Mouse (Mus musculus): Measurements from ENCODE around the gene AU021092.
"Not testable (repeated sequence)": the region's sequence is repeated elsewhere in the genome, so short reads cannot be mapped to it uniquely, and the experiment has no call there.

Gene AU021092

DNA sequence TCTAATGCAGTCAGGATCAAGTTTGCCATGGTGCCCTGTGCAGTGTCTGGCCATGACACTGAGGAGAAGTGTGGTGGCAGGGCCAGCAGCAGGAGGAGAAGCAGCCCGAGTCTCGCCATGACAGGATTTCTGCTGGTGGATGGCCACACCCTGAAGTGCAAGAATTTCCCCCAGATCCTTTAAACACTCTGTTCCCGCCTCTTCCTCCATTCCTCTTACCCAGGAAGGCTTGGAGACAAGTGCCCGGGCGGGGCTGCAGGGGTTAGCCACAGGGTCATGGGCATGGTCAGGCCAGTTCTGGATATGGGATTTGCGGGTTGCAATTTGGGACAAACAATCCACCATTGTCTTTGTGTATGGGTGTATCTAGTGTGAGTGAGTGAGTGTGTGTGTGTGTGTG is at the start of gene AU021092:
AU021092 (minus strand) TSS at position 160 of the 400 bp plus-strand sequence.
- no peak for DNase-seq (ENCODE audit: low read depth, low spot score)

- DNase-seq (ENCODE audit: low read depth, low spot score) = no peak
Observed at GRCm38 (mm10) chr16:5271411-5272035, 49.4 kb upstream of the AU021092 start.

GRCm38 (mm10) chr16:5263926-5264325 is 41.8 kb upstream of the AU021092 start:
- no peak for DNase-seq (ENCODE audit: low read depth, low spot score)

DNA sequence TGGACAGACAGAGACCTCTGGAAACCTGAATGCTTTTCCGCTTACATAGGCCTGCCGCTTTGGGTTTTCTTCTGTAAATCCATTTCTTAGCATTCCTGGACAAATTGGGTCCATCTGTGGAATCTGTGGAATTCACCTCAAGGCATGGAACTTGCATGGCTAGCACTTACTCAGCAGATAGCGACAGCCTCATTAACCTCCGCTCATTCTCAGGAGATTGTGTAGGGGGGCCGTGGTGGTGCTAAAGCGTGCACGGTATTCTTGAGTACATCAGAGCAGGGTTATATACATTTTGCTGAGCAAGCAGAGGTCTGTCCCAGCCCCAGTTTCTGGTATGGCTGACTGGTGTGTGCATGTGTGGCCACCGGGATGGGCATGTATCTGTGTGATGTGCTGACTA is 41.1 kb upstream of the AU021092 start:
- DNase-seq (ENCODE audit: low read depth, low spot score) = no peak

DNA sequence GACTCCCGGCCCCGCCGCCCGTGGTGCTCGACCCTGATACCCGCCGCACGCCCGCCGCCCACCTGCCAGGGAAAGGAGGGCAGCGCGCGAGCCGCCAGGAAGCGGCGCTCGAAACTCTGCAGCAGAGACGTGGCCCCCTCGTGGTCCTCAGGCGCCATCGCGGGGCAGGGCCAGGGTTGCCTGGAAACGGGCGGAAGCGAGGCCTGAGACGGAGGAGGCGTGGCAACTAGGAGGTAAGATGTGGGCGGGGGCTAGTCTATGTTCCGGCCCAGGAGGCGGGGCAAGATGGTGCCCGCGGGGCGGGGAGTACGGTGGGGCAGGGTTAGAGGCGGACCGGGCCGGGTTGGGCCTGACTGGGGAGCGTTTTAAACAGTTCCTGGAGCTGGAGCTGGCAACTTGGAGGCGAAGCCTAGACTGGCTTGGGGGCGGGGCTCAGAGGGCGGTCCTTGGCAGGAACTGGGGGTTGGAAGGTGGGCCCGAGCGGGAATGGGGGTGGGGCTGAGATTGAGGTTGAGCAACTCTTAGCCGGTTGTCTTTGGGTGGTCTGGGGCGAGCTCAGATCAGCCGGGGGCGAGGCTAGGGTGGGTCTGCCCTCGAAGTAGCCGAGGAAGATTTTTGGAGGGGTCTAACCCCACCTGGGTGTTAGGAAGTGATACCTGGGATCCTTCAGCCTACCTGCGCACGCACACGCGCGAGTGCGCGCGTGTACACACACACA is 33.8 kb upstream of the AU021092 start, which contains the start of gene Eef2kmt:
Eef2kmt (minus strand) TSS at position 205 of the 718 bp plus-strand sequence.
- peak; percentile 98 for DNase-seq (ENCODE audit: low read depth, low spot score)

GRCm38 (mm10) chr16:5255081-5255740 is 33.1 kb upstream of the AU021092 start:
- DNase-seq (ENCODE audit: low read depth, low spot score) = peak; percentile 19

- peak; percentile 84 for DNase-seq (ENCODE audit: low read depth, low spot score)
Observed at GRCm38 (mm10) chr16:5254346-5255025, 32.4 kb upstream of the AU021092 start.

DNA sequence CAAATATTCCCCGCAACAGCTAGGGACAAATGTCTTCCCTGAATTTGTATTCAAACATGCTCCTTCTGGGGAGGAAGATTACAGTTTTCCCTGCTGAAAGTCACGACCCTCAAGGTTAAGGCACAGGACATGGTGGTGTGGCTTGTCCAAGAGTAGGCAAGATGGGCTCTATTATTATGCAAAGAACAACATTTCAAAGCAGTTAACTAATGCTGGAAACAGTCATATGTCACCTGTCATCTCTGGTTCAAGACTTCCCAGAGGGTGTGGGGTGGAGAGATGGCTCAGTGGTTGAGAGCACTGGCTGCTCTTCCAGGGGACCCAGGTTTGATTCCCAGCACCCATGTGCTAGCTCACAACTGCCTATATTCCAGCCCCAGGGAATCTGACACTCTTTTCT is 30.2 kb upstream of the AU021092 start:
- no peak for DNase-seq (ENCODE audit: low read depth, low spot score)

GRCm38 (mm10) chr16:5250891-5251290 is 28.8 kb upstream of the AU021092 start:
- DNase-seq (ENCODE audit: low read depth, low spot score) = no peak

GRCm38 (mm10) chr16:5244411-5244810 is 22.3 kb upstream of the AU021092 start:
- peak; percentile 67 for DNase-seq (ENCODE audit: low read depth, low spot score)

DNA sequence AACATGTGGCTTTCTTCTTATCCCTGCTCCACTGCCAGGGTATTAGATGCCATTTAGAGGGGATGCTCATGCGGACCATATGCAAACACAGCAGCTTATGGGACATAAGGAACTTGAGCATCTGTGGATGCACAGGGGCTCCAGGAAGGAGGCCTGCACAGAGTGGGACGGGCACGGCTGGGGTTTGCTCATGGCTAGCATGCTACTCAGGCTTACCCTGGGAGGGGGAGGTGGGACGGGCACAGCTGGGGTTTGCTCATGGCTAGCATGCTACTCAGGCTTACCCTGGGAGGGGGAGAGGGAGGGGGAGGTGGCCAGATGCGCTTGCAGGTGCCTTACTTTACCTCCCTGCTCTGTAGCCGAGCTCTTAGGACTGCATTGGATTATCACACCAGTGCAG is 20.8 kb upstream of the AU021092 start:
- no peak for DNase-seq (ENCODE audit: low read depth, low spot score)

DNA sequence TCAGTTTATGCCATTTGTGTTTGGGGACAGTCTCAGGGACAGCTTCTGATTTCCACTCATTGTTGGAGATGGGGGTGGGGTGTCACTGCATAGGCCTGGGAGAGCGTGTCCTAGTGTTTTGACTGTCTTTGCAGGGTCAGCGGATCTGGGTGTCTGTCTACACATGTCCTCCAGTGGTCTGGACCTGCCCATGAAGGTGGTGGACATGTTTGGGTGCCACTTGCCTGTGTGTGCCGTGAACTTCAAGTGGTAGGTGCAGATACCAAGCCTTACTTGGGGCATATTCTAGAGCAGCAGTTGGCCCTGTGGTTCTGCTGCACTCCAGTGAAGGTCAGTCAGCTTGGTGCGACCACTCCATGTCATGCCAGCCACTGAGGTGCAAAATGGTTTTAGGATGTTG is 20.3 kb upstream of the AU021092 start:
- no peak for DNase-seq (ENCODE audit: low read depth, low spot score)

GRCm38 (mm10) chr16:5233418-5234313 is 11.6 kb upstream of the AU021092 start, which contains the start of gene Alg1:
Alg1 (plus strand) TSS chr16:5233621.
- peak; percentile 98 for DNase-seq (ENCODE audit: low read depth, low spot score)

- no peak for DNase-seq (ENCODE audit: low read depth, low spot score)
Observed at GRCm38 (mm10) chr16:5232982-5233381, 10.9 kb upstream of the AU021092 start.

GRCm38 (mm10) chr16:5228103-5228502 is 6.0 kb upstream of the AU021092 start:
- not testable (repeated sequence) for DNase-seq (ENCODE audit: low read depth, low spot score)

- not testable (repeated sequence) for DNase-seq (ENCODE audit: low read depth, low spot score)
Observed at GRCm38 (mm10) chr16:5227501-5227900, 5.4 kb upstream of the AU021092 start.

DNA sequence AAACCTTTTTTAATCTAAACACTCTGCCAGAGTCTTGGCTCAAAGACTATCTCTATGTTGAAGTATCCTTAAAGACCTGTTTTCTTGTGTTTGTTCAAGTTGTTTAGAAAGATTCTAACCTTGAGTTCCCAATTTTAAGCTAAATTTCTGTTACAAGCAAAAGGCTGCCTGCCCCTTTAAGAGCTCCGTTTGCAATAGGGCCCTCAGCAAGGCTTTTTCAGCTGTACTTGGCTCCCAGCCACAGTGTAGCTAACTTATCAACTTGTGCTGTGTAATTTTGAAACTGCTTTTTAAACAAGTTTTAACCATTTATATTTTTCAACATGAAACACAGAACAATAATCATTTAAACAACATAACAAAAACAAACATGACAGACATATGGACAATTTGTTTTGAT is 4.4 kb upstream of the AU021092 start:
- DNase-seq (ENCODE audit: low read depth, low spot score) = not testable (repeated sequence)

GRCm38 (mm10) chr16:5221403-5221802 is 696 bp downstream of the AU021092 start:
- DNase-seq (ENCODE audit: low read depth, low spot score) = no peak

DNA sequence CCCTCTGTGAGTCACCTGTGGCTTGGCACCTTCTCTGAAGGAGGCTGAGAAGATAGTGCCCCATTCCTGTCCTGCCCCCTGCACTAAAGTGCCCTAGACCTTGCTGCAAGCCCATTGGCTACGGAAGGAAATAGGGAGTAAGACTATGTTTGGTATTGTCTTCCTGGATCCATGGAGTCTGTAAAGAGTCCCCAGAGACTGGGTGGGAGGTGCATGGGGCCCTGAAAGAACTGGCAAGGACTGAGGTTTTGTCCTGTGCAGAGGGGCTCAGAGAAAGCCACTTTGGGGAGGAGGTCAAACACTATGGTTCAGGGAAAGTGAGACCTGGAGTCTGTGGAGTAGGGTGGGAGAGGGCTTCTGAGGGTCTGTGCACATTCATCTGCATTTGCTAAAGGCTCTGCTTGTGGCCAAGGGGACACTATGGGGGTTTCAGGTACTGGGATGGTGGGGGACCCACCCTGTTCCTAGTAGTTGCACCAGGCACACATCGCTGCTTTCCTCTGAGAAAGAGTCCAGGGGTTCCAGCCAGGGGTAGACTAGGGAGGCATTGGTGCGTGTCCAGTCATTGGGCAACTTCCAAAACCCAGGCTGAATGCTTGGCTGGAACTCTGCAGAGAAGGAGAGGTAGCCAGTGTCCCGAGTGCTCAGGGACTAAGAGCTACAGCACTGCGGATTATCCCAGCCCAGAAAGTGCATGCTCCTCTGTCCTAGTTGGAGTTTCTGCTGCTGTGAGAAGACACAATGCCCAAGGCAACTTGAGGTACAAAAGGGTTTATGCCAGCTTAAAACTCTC is 4.6 kb downstream of the AU021092 start:
- DNase-seq (ENCODE audit: low read depth, low spot score) = no peak

GRCm38 (mm10) chr16:5216686-5217085 is 5.4 kb downstream of the AU021092 start:
- DNase-seq (ENCODE audit: low read depth, low spot score) = no peak
